ENCODE assay signal across 15 mouse cellular contexts in the genomic region with DNA sequence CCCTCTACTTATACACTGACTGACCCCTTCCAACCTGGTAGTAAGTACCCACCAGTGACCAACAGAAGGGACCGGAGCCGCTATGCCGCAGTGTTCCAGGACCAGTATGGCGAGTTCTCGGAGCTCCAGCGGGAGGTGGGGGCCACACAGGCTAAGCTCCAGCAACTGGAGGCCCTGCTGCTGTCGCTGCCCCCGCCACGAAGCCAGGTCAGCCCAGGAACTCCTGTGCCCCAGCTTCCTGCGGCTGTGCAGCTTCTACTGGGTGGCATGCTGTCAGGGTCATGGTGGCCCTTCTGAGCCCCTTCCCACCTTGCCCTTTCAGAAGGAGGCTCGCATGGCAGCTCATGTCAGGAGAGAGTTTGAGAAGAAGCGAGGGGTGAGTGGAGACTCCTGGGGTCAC. TPM values are rescaled to one million over a fixed set of nuclear protein-coding genes. Genes with fewer than 3 reads are reported as not detected.
DNase-seq lines count a peak whose midpoint lies in the region; ATAC-seq and TF ChIP-seq lines count a peak whose summit lies in the region.
"Had no signal": no experiment of that assay in that cellular context is flagged by ENCODE, and none has a peak within 500 bp of the region (broad histone marks: within the 10 kb centered on the region; RNA-seq: fewer than 3 reads in every experiment).

No protein-coding gene starts in this region.

- no peak for TF ChIP-seq CTCF in cerebellum, adult 2 months (IDR thresholded peaks at IDR 0.05; ENCODE audit: borderline replicate concordance, insufficient read depth, low read depth, low read length)
- TF ChIP-seq CTCF in heart, postnatal 0 days (IDR thresholded peaks at IDR 0.05; ENCODE audit: low read depth), result no peak

- no peaks in the 10 kb centered on the region for H3K9me3 ChIP-seq in heart, postnatal 0 days (replicated peaks; ENCODE audit: control insufficient read depth, low read length)
- H3K9me3 ChIP-seq in midbrain, embryonic 10.5 days (replicated peaks), result no peaks in the 10 kb centered on the region
- no peaks in the 10 kb centered on the region for H3K9me3 ChIP-seq in midbrain, embryonic 16.5 days (replicated peaks; ENCODE audit: control insufficient read depth, low read length, poor library complexity, severe bottlenecking)
- H3K9me3 ChIP-seq in limb, embryonic 12.5 days, result no peaks in the 10 kb centered on the region
- H3K9me3 ChIP-seq in forebrain, embryonic 11.5 days (ENCODE audit: control insufficient read depth, low read length), result no peaks in the 10 kb centered on the region
- H3K9me3 ChIP-seq: liver, embryonic 15.5 days had no signal

- H3K36me3 ChIP-seq in heart, postnatal 0 days (replicated peaks; ENCODE audit: control insufficient read depth, insufficient read depth, low read length), result peaks cover 46% of the 10 kb centered on the region
- peaks cover 75% of the 10 kb centered on the region for H3K36me3 ChIP-seq in midbrain, embryonic 10.5 days
- peaks cover 6% of the 10 kb centered on the region; the same call in 1 of the 2 replicates for H3K36me3 ChIP-seq in midbrain, embryonic 16.5 days (ENCODE audit: control insufficient read depth, insufficient read depth, low read length)
- H3K36me3 ChIP-seq in limb, embryonic 12.5 days, result peaks cover 47% of the 10 kb centered on the region
- H3K36me3 ChIP-seq in forebrain, embryonic 11.5 days (ENCODE audit: control insufficient read depth, insufficient read depth, low read length), result no peaks in the 10 kb centered on the region; the same call in 1 of the 2 replicates

- H3K4me1 ChIP-seq in cerebellum, adult 2 months (ENCODE audit: control insufficient read depth, insufficient read depth, low read length), result peaks cover 22% of the 10 kb centered on the region
- peaks cover 34% of the 10 kb centered on the region for H3K4me1 ChIP-seq in heart, postnatal 0 days (ENCODE audit: control insufficient read depth, insufficient read depth)
- peaks cover 57% of the 10 kb centered on the region for H3K4me1 ChIP-seq in midbrain, embryonic 10.5 days
- peaks cover 33% of the 10 kb centered on the region for H3K4me1 ChIP-seq in midbrain, embryonic 16.5 days (ENCODE audit: control insufficient read depth, insufficient read depth, low read length)
- peaks cover 34% of the 10 kb centered on the region for H3K4me1 ChIP-seq in limb, embryonic 12.5 days (replicated peaks)
- H3K4me1 ChIP-seq in forebrain, embryonic 11.5 days (replicated peaks; ENCODE audit: control insufficient read depth, insufficient read depth, low read length), result peaks cover 22% of the 10 kb centered on the region

- no peak overlapping the region for H3K4me3 ChIP-seq in cerebellum, adult 2 months (replicated peaks; ENCODE audit: insufficient read depth, low read depth, low read length)
- H3K4me3 ChIP-seq in heart, postnatal 0 days (ENCODE audit: low read depth, low read length), result no peak overlapping the region
- H3K4me3 ChIP-seq in midbrain, embryonic 10.5 days, result no peak overlapping the region
- H3K4me3 ChIP-seq in midbrain, embryonic 16.5 days (ENCODE audit: low read depth, low read length), result no peak overlapping the region
- H3K4me3 ChIP-seq in limb, embryonic 12.5 days (replicated peaks), result 0 out of 2 replicates have a peak overlapping the region, but pooled peaks have one; percentile 6
- no peak overlapping the region for H3K4me3 ChIP-seq in forebrain, embryonic 11.5 days (ENCODE audit: low read depth, low read length)

- DNase-seq in cerebellum, adult 2 months, result peak; percentile 37 to 41
- no peak for DNase-seq in heart, postnatal 0 days (ENCODE audit: low spot score)
- DNase-seq in heart, adult 9 months (ENCODE audit: low spot score in 2 of 2), result no peak
- peak; percentile 27 for DNase-seq in midbrain, embryonic 10.5 days (ENCODE audit: low spot score)
- DNase-seq in forebrain, embryonic 11.5 days (ENCODE audit: low spot score), result no peak
- DNase-seq: adrenal gland, adult 8-10 months; heart, postnatal 4 days; lung, postnatal 4 days; right cerebral cortex, postnatal 25 days had no signal

- no peak overlapping the region for H3K4me2 ChIP-seq in heart, postnatal 0 days (ENCODE audit: low read depth, low read length)
- no peak overlapping the region for H3K4me2 ChIP-seq in midbrain, embryonic 16.5 days (ENCODE audit: low read length)
- H3K4me2 ChIP-seq in limb, embryonic 12.5 days, result no peak overlapping the region
- H3K4me2 ChIP-seq in forebrain, embryonic 11.5 days (ENCODE audit: low read depth, low read length, severe bottlenecking), result no peak overlapping the region

- no peak for TF ChIP-seq POLR2A in cerebellum, adult 2 months (IDR thresholded peaks at IDR 0.05; ENCODE audit: borderline replicate concordance, insufficient read depth, low read length)

- H3K9ac ChIP-seq in heart, postnatal 0 days (replicated peaks; ENCODE audit: low read depth, low read length), result no peak overlapping the region
- no peak overlapping the region for H3K9ac ChIP-seq in midbrain, embryonic 16.5 days (ENCODE audit: low read depth, low read length)
- H3K9ac ChIP-seq in limb, embryonic 12.5 days (replicated peaks), result no peak overlapping the region
- H3K9ac ChIP-seq in forebrain, embryonic 11.5 days (ENCODE audit: low read length), result no peak overlapping the region

- TF ChIP-seq EP300 in heart, postnatal 0 days (IDR thresholded peaks at IDR 0.05; ENCODE audit: low read depth), result no peak

- WGBS in cerebellum, adult 2 months, result 77% methylated on average over 12 of the region's 12 CpGs
- 84% methylated on average over 12 of the region's 12 CpGs for WGBS in heart, postnatal 0 days
- 85% methylated on average over 12 of the region's 12 CpGs for WGBS in midbrain, embryonic 10.5 days
- 86% methylated on average over 12 of the region's 12 CpGs for WGBS in midbrain, embryonic 16.5 days
- WGBS in limb, embryonic 12.5 days, result 90% methylated on average over 12 of the region's 12 CpGs
- WGBS in forebrain, embryonic 11.5 days, result 88% methylated on average over 12 of the region's 12 CpGs

- ATAC-seq in cerebellum, adult (ENCODE audit: insufficient number of reproducible peaks, low FRiP score, low TSS enrichment), result no peak
- ATAC-seq in heart, postnatal 0 days (ENCODE audit: insufficient read depth, low read depth), result no peak
- no peak for ATAC-seq in midbrain, embryonic 16.5 days
- ATAC-seq in limb, embryonic 12.5 days (ENCODE audit: insufficient number of reproducible peaks, insufficient read depth, low FRiP score, low TSS enrichment, low read depth), result no peak
- no peak for ATAC-seq in forebrain, embryonic 11.5 days (replicated peaks; ENCODE audit: low FRiP score)
- ATAC-seq: inflammation-experienced regulatory T-cells, adult 6 months had no signal

- H3K27ac ChIP-seq in cerebellum, adult 2 months (ENCODE audit: insufficient read depth, low read length), result no peak overlapping the region
- H3K27ac ChIP-seq in heart, postnatal 0 days (ENCODE audit: low read depth), result peak overlapping the region; percentile 25; the same call in 1 of the 2 replicates
- no peak overlapping the region for H3K27ac ChIP-seq in midbrain, embryonic 10.5 days (replicated peaks)
- H3K27ac ChIP-seq in midbrain, embryonic 16.5 days (ENCODE audit: low read length), result no peak overlapping the region
- no peak overlapping the region for H3K27ac ChIP-seq in limb, embryonic 12.5 days
- H3K27ac ChIP-seq in forebrain, embryonic 11.5 days (ENCODE audit: low read depth, low read length), result no peak overlapping the region

- no peaks in the 10 kb centered on the region for H3K27me3 ChIP-seq in cerebellum, adult 2 months (ENCODE audit: control insufficient read depth, insufficient read depth, low read length)
- H3K27me3 ChIP-seq in heart, postnatal 0 days (ENCODE audit: control insufficient read depth, insufficient read depth, low read length), result no peaks in the 10 kb centered on the region
- peaks cover 11% of the 10 kb centered on the region for H3K27me3 ChIP-seq in midbrain, embryonic 10.5 days (ENCODE audit: low read depth, poor library complexity, severe bottlenecking)
- no peaks in the 10 kb centered on the region for H3K27me3 ChIP-seq in midbrain, embryonic 16.5 days (ENCODE audit: control insufficient read depth, insufficient read depth, low read depth, low read length)
- H3K27me3 ChIP-seq in limb, embryonic 12.5 days, result peaks cover 6% of the 10 kb centered on the region; the same call in 1 of the 2 replicates
- no peaks in the 10 kb centered on the region for H3K27me3 ChIP-seq in forebrain, embryonic 11.5 days (ENCODE audit: control insufficient read depth, insufficient read depth, low read length)

RNA-seq across cellular contexts. Expression of a gene that starts 1.3 kb away (rescaled TPM):
- 7.3 and 8.0 TPM in 2 replicates for polyA plus RNA-seq in cerebellum, adult 2 months (2012; rRNA removed)
- 10.2 and 10.6 TPM in 2 replicates for total RNA-seq in heart, postnatal 0 days (2014; rRNA removed; ENCODE audit: low replicate concordance)
- 5.7 and 5.9 TPM in 2 replicates for polyA plus RNA-seq in heart, postnatal 0 days (2015; fragmentation: Nextera tagmentation; extraction: Ambion mirVana)
- polyA plus RNA-seq in midbrain, embryonic 10.5 days (2016; fragmentation: Nextera tagmentation; extraction: Ambion mirVana), result 4.9 and 6.1 TPM in 2 replicates
- polyA plus RNA-seq in midbrain, embryonic 16.5 days (2015; fragmentation: Nextera tagmentation; extraction: Ambion mirVana), result 5.1 and 5.3 TPM in 2 replicates
- polyA plus RNA-seq in limb, embryonic 12.5 days (2016; fragmentation: Nextera tagmentation; extraction: Ambion mirVana), result 4.2 and 4.9 TPM in 2 replicates
- polyA plus RNA-seq in forebrain, embryonic 11.5 days (2014; fragmentation: Nextera tagmentation; extraction: Ambion mirVana), result 2.9 and 3.3 TPM in 2 replicates

RNA-seq across cellular contexts. Expression of a gene that starts 5.8 kb away (rescaled TPM):
- 199 and 204 TPM in 2 replicates for polyA plus RNA-seq in cerebellum, adult 2 months (2012; rRNA removed)
- total RNA-seq in heart, postnatal 0 days (2014; rRNA removed; ENCODE audit: low replicate concordance), result 91.3 and 127 TPM in 2 replicates
- polyA plus RNA-seq in heart, postnatal 0 days (2015; fragmentation: Nextera tagmentation; extraction: Ambion mirVana), result 94.8 and 107 TPM in 2 replicates
- polyA plus RNA-seq in midbrain, embryonic 10.5 days (2016; fragmentation: Nextera tagmentation; extraction: Ambion mirVana), result 68.5 and 74.3 TPM in 2 replicates
- polyA plus RNA-seq in midbrain, embryonic 16.5 days (2015; fragmentation: Nextera tagmentation; extraction: Ambion mirVana), result 117 and 123 TPM in 2 replicates
- 92.7 and 100 TPM in 2 replicates for polyA plus RNA-seq in limb, embryonic 12.5 days (2016; fragmentation: Nextera tagmentation; extraction: Ambion mirVana)
- 69.3 and 82.5 TPM in 2 replicates for polyA plus RNA-seq in forebrain, embryonic 11.5 days (2014; fragmentation: Nextera tagmentation; extraction: Ambion mirVana)

RNA-seq across cellular contexts. Expression of a gene that starts 9.3 kb away (rescaled TPM):
- 53.0 and 59.8 TPM in 2 replicates for polyA plus RNA-seq in cerebellum, adult 2 months (2012; rRNA removed)
- 162 and 174 TPM in 2 replicates for total RNA-seq in heart, postnatal 0 days (2014; rRNA removed; ENCODE audit: low replicate concordance)
- polyA plus RNA-seq in heart, postnatal 0 days (2015; fragmentation: Nextera tagmentation; extraction: Ambion mirVana), result 38.3 and 40.5 TPM in 2 replicates
- polyA plus RNA-seq in midbrain, embryonic 10.5 days (2016; fragmentation: Nextera tagmentation; extraction: Ambion mirVana), result 74.7 and 110 TPM in 2 replicates
- polyA plus RNA-seq in midbrain, embryonic 16.5 days (2015; fragmentation: Nextera tagmentation; extraction: Ambion mirVana), result 19.8 and 20.1 TPM in 2 replicates
- polyA plus RNA-seq in limb, embryonic 12.5 days (2016; fragmentation: Nextera tagmentation; extraction: Ambion mirVana), result 65.8 and 72.4 TPM in 2 replicates
- polyA plus RNA-seq in forebrain, embryonic 11.5 days (2014; fragmentation: Nextera tagmentation; extraction: Ambion mirVana), result 49.1 and 51.4 TPM in 2 replicates

RNA-seq across cellular contexts. Expression of a gene that starts 23.2 kb away (rescaled TPM):
- 9.5 and 9.7 TPM in 2 replicates for polyA plus RNA-seq in cerebellum, adult 2 months (2012; rRNA removed)
- total RNA-seq in heart, postnatal 0 days (2014; rRNA removed; ENCODE audit: low replicate concordance), result 23.9 and 47.3 TPM in 2 replicates
- polyA plus RNA-seq in heart, postnatal 0 days (2015; fragmentation: Nextera tagmentation; extraction: Ambion mirVana), result 21.6 and 22.1 TPM in 2 replicates
- polyA plus RNA-seq in midbrain, embryonic 10.5 days (2016; fragmentation: Nextera tagmentation; extraction: Ambion mirVana), result 5.0 and 6.3 TPM in 2 replicates
- 7.4 and 8.1 TPM in 2 replicates for polyA plus RNA-seq in midbrain, embryonic 16.5 days (2015; fragmentation: Nextera tagmentation; extraction: Ambion mirVana)
- 7.0 and 7.1 TPM in 2 replicates for polyA plus RNA-seq in limb, embryonic 12.5 days (2016; fragmentation: Nextera tagmentation; extraction: Ambion mirVana)
- polyA plus RNA-seq in forebrain, embryonic 11.5 days (2014; fragmentation: Nextera tagmentation; extraction: Ambion mirVana), result 4.2 and 4.5 TPM in 2 replicates
- total RNA-seq: monocyte, adult 5-6 weeks had no signal

RNA-seq across cellular contexts. Expression of a gene that starts 24.2 kb away (rescaled TPM):
- 163 and 179 TPM in 2 replicates for polyA plus RNA-seq in cerebellum, adult 2 months (2012; rRNA removed)
- 99.2 and 155 TPM in 2 replicates for total RNA-seq in heart, postnatal 0 days (2014; rRNA removed; ENCODE audit: low replicate concordance)
- polyA plus RNA-seq in heart, postnatal 0 days (2015; fragmentation: Nextera tagmentation; extraction: Ambion mirVana), result 60.2 and 62.5 TPM in 2 replicates
- 112 TPM in 2 replicates for polyA plus RNA-seq in midbrain, embryonic 10.5 days (2016; fragmentation: Nextera tagmentation; extraction: Ambion mirVana)
- polyA plus RNA-seq in midbrain, embryonic 16.5 days (2015; fragmentation: Nextera tagmentation; extraction: Ambion mirVana), result 89.8 and 91.0 TPM in 2 replicates
- polyA plus RNA-seq in limb, embryonic 12.5 days (2016; fragmentation: Nextera tagmentation; extraction: Ambion mirVana), result 96.9 TPM in 2 replicates
- 106 and 119 TPM in 2 replicates for polyA plus RNA-seq in forebrain, embryonic 11.5 days (2014; fragmentation: Nextera tagmentation; extraction: Ambion mirVana)

Comparison
In these comparisons a context has a peak if more than half of its experiments do, and no peak if none do; other contexts are left out.
1. DNase-seq: peak in cerebellum, adult 2 months (2 of 2) and midbrain, embryonic 10.5 days (single experiment); none in heart, postnatal 0 days (single experiment), heart, adult 9 months (0 of 2) and forebrain, embryonic 11.5 days (single experiment).